ENCODE assay signal across 23 mouse cellular contexts in genomic region chr6:91965060-91965459, GRCm38 (mm10). TPM values are rescaled to one million over a fixed set of nuclear protein-coding genes. Genes with fewer than 3 reads are reported as not detected.
"Had no signal": no experiment of that assay in that cellular context is flagged by ENCODE, and none has a peak within 500 bp of the region (broad histone marks: within the 10 kb centered on the region; RNA-seq: fewer than 3 reads in every experiment).

No protein-coding gene starts in this region.

- H3K4me2 ChIP-seq: heart, embryonic 12.5 days; hindbrain, embryonic 12.5 days; hindbrain, embryonic 14.5 days; intestine, embryonic 15.5 days; kidney, embryonic 15.5 days; limb, embryonic 12.5 days; liver, embryonic 11.5 days; liver, embryonic 13.5 days had no signal

- H3K36me3 ChIP-seq: heart, embryonic 10.5 days; heart, embryonic 12.5 days; hindbrain, embryonic 10.5 days; hindbrain, embryonic 12.5 days; intestine, embryonic 15.5 days; kidney, embryonic 15.5 days; limb, embryonic 10.5 days; limb, embryonic 12.5 days; liver, embryonic 13.5 days had no signal

- DNase-seq: gastrocnemius, adult 2 months; gastrocnemius, postnatal 10 days; gastrocnemius, postnatal 25 days; heart, postnatal 10 days; heart, postnatal 4 days; kidney, adult 9 months; kidney, postnatal 4 days; liver; liver, embryonic 13.5 days had no signal

- H3K4me3 ChIP-seq: gastrocnemius, adult 2 months; heart, embryonic 10.5 days; heart, embryonic 12.5 days; hindbrain, embryonic 10.5 days; hindbrain, embryonic 12.5 days; intestine, embryonic 15.5 days; kidney, embryonic 15.5 days; layer of hippocampus, adult 2 months; left cerebral cortex, adult 2 months; limb, embryonic 10.5 days; limb, embryonic 12.5 days; liver, embryonic 13.5 days had no signal

- H3K27me3 ChIP-seq: intestine, embryonic 15.5 days; liver, embryonic 13.5 days had no signal

RNA-seq across cellular contexts. Expression of gene Fgd5, which starts 13.6 kb away (rescaled TPM):
- total RNA-seq: granulocyte monocyte progenitor cell, adult 5-6 weeks had no signal
- polyA plus RNA-seq: inflammation-experienced regulatory T-cells, adult 6 months had no signal
